Mouse (Mus musculus) midbrain, embryonic 14.5 days (tissue): ENCODE results near the gene Itgb7. TPM values are rescaled to one million over a fixed set of nuclear protein-coding genes. Genes with fewer than 3 reads are reported as not detected.

Experiments
- ATAC-seq: fragments of 200-750 bp; cut with Nextera tagmentation; 2 replicates; pipeline ENCODE4 v1.8.0; 2017; ENCODE audit warnings: moderate number of reproducible peaks, moderate library complexity; ENCODE audit not compliant: low FRiP score, low TSS enrichment
- DNase-seq: peaks from one replicate; pipeline ENCODE4 v3.0.0-alpha.2; 2015
- H3K27ac ChIP-seq: fragments of 300-500 bp; sonication (generic); replicated peaks from 2 replicates; pipeline ENCODE4 v1.5.1; 2014; ENCODE audit warnings: mild to moderate bottlenecking, low read depth, low read length, moderate library complexity
- H3K27me3 ChIP-seq: fragments of 300-500 bp; sonication (generic); 2 replicates; pipeline ENCODE4 v1.6.1; 2014; ENCODE audit warnings: low read length, control low read depth, mixed read lengths; ENCODE audit not compliant: control insufficient read depth, insufficient read depth
- H3K36me3 ChIP-seq: fragments of 300-500 bp; sonication (generic); 2 replicates; pipeline ENCODE4 v1.6.1; 2014; ENCODE audit warnings: low read length, control low read depth; ENCODE audit not compliant: control insufficient read depth, insufficient read depth
- H3K4me1 ChIP-seq: fragments of 300-500 bp; sonication (generic); 2 replicates; pipeline ENCODE4 v1.6.1; 2014; ENCODE audit warnings: mild to moderate bottlenecking, antibody characterized with exemption, low read length, control low read depth; ENCODE audit not compliant: control insufficient read depth, insufficient read depth
- H3K4me2 ChIP-seq: fragments of 300-500 bp; sonication (generic); 2 replicates; pipeline ENCODE4 v1.6.1; 2014; ENCODE audit warnings: mild to moderate bottlenecking, low read length, moderate library complexity
- H3K4me3 ChIP-seq: fragments of 300-500 bp; sonication (generic); replicated peaks from 2 replicates; pipeline ENCODE4 v1.5.1; 2014; ENCODE audit warnings: low read depth, low read length
- H3K9ac ChIP-seq: fragments of 300-500 bp; sonication (generic); replicated peaks from 2 replicates; pipeline ENCODE4 v1.6.1; 2014; ENCODE audit warnings: mild to moderate bottlenecking, low read length, moderate library complexity
- H3K9me3 ChIP-seq: fragments of 300-500 bp; sonication (generic); 2 replicates; pipeline ENCODE4 v1.6.1; 2016; ENCODE audit warnings: low read length, control low read depth, mixed read lengths; ENCODE audit not compliant: control insufficient read depth
- WGBS: fragments of 180-500 bp; shearing (Covaris S2); extraction: QIAGEN DNeasy Blood & Tissue Kit; methylation state at CpG from one replicate; pipeline ENCODE4 v1.1.7; 2014; 5-methylcytosine and 5-hydroxymethylcytosine counted together
- polyA plus RNA-seq: library from polyadenylated mRNA; unstranded; fragments of >200 nt; fragmentation: Nextera tagmentation; extraction: Ambion mirVana; gene quantifications from 2 replicates; pipeline ENCODE4 v1.2.1, GENCODE M21; 2014

Gene Itgb7
- polyA plus RNA-seq, 1 experiment from 2014 or later: 0.78 TPM

- Histone ChIP-seq H3K4me3 (no peak overlapping the region), H3K9ac (no peak overlapping the region), H3K4me1 (no peaks in the 10 kb centered on the region), H3K27ac (no peak overlapping the region), H3K9me3 (no peaks in the 10 kb centered on the region), H3K36me3 (no peaks in the 10 kb centered on the region), H3K4me2 (no peak overlapping the region), H3K27me3 (no peaks in the 10 kb centered on the region)
- no peak for DNase-seq
- 92% methylated on average over 4 of the region's 4 CpGs for WGBS
- ATAC-seq: no peak
Observed at GRCm38 (mm10) chr15:102195373-102195772, 36.4 kb downstream of the Itgb7 start.

GRCm38 (mm10) chr15:102194439-102194838, 37.3 kb downstream of the Itgb7 start:
- Histone ChIP-seq H3K4me2 (no peak overlapping the region), H3K9ac (no peak overlapping the region), H3K4me3 (no peak overlapping the region), H3K36me3 (no peaks in the 10 kb centered on the region), H3K4me1 (no peaks in the 10 kb centered on the region), H3K27ac (no peak overlapping the region), H3K27me3 (no peaks in the 10 kb centered on the region), H3K9me3 (no peaks in the 10 kb centered on the region)
- 87% methylated on average over 4 of the region's 4 CpGs for WGBS
- no peak for ATAC-seq
- DNase-seq: no peak

- DNase-seq (no peak), ATAC-seq (no peak)
- 90% methylated on average over 4 of the region's 4 CpGs for WGBS
Observed at GRCm38 (mm10) chr15:102193652-102194051, 38.1 kb downstream of the Itgb7 start.

GRCm38 (mm10) chr15:102192820-102193386, 38.8 kb downstream of the Itgb7 start:
- Histone ChIP-seq H3K27ac (no peak overlapping the region), H3K9ac (no peak overlapping the region), H3K9me3 (no peaks in the 10 kb centered on the region), H3K4me2 (no peak overlapping the region), H3K36me3 (no peaks in the 10 kb centered on the region), H3K27me3 (no peaks in the 10 kb centered on the region), H3K4me1 (no peaks in the 10 kb centered on the region), H3K4me3 (no peak overlapping the region)
- no peak for DNase-seq
- no peak for ATAC-seq
- 61% methylated on average over 5 of the region's 5 CpGs for WGBS

More at GRCm38 (mm10) chr15:102193652-102194051, 38.1 kb downstream of the Itgb7 start:
- no peaks in the 10 kb centered on the region for H3K36me3 ChIP-seq
- no peak overlapping the region for H3K9ac ChIP-seq
- H3K27me3 ChIP-seq: no peaks in the 10 kb centered on the region
- no peak overlapping the region for H3K27ac ChIP-seq
- H3K9me3 ChIP-seq: no peaks in the 10 kb centered on the region
- H3K4me1 ChIP-seq: no peaks in the 10 kb centered on the region
- H3K4me3 ChIP-seq: no peak overlapping the region
- no peak overlapping the region for H3K4me2 ChIP-seq

GRCm38 (mm10) chr15:102192271-102192812, 39.4 kb downstream of the Itgb7 start:
- no peaks in the 10 kb centered on the region for H3K4me1 ChIP-seq
- no peak overlapping the region for H3K4me3 ChIP-seq
- H3K36me3 ChIP-seq: no peaks in the 10 kb centered on the region
- no peak overlapping the region for H3K27ac ChIP-seq
- no peak overlapping the region for H3K9ac ChIP-seq
- no peaks in the 10 kb centered on the region for H3K9me3 ChIP-seq
- ATAC-seq: no peak
- H3K27me3 ChIP-seq: no peaks in the 10 kb centered on the region
- H3K4me2 ChIP-seq: no peak overlapping the region
- WGBS: 75% methylated on average over 7 of the region's 7 CpGs
- no peak for DNase-seq

- Histone ChIP-seq H3K4me2 (no peak overlapping the region), H3K4me3 (no peak overlapping the region), H3K36me3 (no peaks in the 10 kb centered on the region), H3K9ac (no peak overlapping the region), H3K4me1 (no peaks in the 10 kb centered on the region), H3K9me3 (no peaks in the 10 kb centered on the region), H3K27me3 (no peaks in the 10 kb centered on the region), H3K27ac (no peak overlapping the region)
- WGBS: 81% methylated on average over 7 of the region's 7 CpGs
- ATAC-seq: no peak
- no peak for DNase-seq
Observed at GRCm38 (mm10) chr15:102191699-102192098, 40.0 kb downstream of the Itgb7 start.

GRCm38 (mm10) chr15:102188883-102189282, 42.9 kb downstream of the Itgb7 start:
- H3K4me1 ChIP-seq: no peaks in the 10 kb centered on the region
- no peak overlapping the region for H3K4me3 ChIP-seq
- no peak for DNase-seq
- no peak for ATAC-seq
- H3K36me3 ChIP-seq: 0 out of 2 replicates have a peak, but pooled peaks cover 8% of the 10 kb centered on the region
- H3K9ac ChIP-seq: no peak overlapping the region
- H3K27ac ChIP-seq: no peak overlapping the region
- H3K9me3 ChIP-seq: no peaks in the 10 kb centered on the region
- no peaks in the 10 kb centered on the region for H3K27me3 ChIP-seq
- 57% methylated on average over 6 of the region's 6 CpGs for WGBS
- no peak overlapping the region for H3K4me2 ChIP-seq

GRCm38 (mm10) chr15:102188096-102188495, 43.6 kb downstream of the Itgb7 start:
- no peaks in the 10 kb centered on the region for H3K27me3 ChIP-seq
- DNase-seq (no peak), ATAC-seq (no peak)
- 0 out of 2 replicates have a peak, but pooled peaks cover 8% of the 10 kb centered on the region for H3K36me3 ChIP-seq
- H3K9me3 ChIP-seq: no peaks in the 10 kb centered on the region
- no peak overlapping the region for H3K9ac ChIP-seq
- H3K4me2 ChIP-seq: no peak overlapping the region
- no peak overlapping the region for H3K27ac ChIP-seq
- 95% methylated on average over 10 of the region's 10 CpGs for WGBS
- H3K4me1 ChIP-seq: no peaks in the 10 kb centered on the region
- H3K4me3 ChIP-seq: no peak overlapping the region

- H3K36me3 ChIP-seq: 0 out of 2 replicates have a peak, but pooled peaks cover 8% of the 10 kb centered on the region
- DNase-seq (no peak), ATAC-seq (no peak)
- H3K9me3 ChIP-seq: no peaks in the 10 kb centered on the region
- no peak overlapping the region for H3K4me3 ChIP-seq
- no peaks in the 10 kb centered on the region for H3K4me1 ChIP-seq
- no peak overlapping the region for H3K4me2 ChIP-seq
- H3K9ac ChIP-seq: no peak overlapping the region
- no peak overlapping the region for H3K27ac ChIP-seq
- WGBS: 84% methylated on average over 11 of the region's 11 CpGs
- H3K27me3 ChIP-seq: no peaks in the 10 kb centered on the region
Observed at GRCm38 (mm10) chr15:102186239-102186638, 45.5 kb downstream of the Itgb7 start.
